Mouse (Mus musculus) frontal cortex, adult (tissue): ENCODE data around the gene Abcb6.

Experiments used
- ATAC-seq: cut with Nextera tagmentation; 2 replicates; pipeline ENCODE4 v1.9.2; 2017; ENCODE audit warnings: mild to moderate bottlenecking, moderate library complexity, mixed read lengths; ENCODE audit not compliant: low TSS enrichment

The Abcb6 gene

DNA sequence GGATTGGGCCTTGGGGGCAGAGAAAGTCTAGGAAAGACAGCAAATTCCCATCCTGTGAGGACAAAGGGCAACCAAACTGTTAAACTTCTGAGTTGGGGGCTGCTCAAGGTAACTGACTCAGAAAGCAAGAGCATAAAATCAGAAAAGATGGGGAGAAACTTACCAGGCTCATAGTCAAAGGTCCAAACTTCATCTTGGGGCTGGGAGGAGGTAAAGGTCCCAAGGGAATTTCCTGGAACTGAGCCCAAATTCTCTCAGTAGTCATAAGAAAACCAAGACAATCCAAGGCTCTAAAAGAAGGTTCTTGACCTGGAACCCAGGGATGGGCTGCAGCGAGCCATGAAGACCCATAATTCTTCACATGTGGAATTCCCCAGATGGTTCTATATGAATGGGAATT is 21.0 kb upstream of the Abcb6 start:
- ATAC-seq: no peak

DNA sequence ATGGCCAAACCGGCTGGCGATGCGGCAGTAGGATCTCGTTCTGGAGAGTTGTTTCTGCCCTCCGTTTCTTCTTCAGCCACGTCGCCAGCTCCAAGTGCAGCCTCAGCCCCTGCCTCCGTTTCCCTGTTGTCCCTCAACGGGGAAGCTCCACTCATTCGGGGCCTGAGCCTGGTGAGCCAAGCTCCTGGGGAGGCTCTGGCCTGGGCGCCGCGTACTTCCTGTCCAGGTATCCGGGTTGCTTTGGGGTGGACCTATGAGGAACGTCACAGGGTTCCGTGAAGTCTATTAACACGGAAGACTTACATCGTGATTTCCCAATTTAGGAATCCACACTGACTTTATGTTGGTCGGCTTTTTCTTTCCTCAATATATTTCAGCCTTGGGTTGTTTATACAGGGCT is 12.3 kb upstream of the Abcb6 start:
- peak; percentile 58 for ATAC-seq

DNA sequence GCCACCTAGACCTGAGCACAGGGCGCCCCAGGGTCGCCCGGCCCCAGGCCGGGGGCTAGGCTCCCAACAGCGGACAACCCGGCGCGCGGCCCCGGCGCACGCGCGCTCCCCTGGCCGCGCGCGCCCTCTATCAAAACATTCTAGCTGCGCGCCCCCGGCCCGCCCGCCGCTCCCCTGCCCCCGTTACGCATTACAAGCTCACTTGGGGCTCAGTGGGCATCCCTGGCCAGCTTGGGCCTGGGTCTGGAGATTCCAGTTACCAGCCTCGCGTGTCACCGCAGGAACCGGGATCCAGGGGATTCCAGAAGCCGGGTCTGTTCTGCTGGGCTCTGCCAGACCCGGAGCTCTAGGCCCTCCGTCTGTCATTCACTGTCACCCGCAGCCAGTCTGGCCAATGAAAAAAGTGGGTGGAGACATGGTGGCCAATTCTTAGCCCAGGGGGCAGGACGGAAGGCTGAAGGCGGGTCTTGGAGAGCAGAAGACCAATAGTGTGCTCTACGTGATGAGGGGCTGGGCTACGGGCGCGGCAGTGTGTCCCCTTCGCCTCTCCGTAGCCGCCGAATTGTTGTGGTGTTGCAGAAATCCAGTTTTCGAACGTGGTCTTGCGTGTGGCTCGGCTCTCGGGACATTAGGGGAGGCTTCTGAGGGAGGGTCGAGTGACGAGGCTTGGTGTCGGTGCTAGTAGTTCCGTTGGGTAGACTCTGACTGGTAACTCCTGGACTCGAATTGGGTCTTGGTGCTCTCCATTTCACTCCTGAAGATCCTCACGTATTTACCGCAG is 11.6 kb upstream of the Abcb6 start, which contains the start of the genes Ankzf1 and Atg9a:
Gene Ankzf1 (plus strand): TSS at position 530 of the 781 bp plus-strand sequence.
Gene Atg9a (minus strand): TSS at position 575 of the 781 bp plus-strand sequence.
- ATAC-seq: peak; percentile 98

- peak; percentile 5; the same call in 1 of the 2 replicates for ATAC-seq
Measured at GRCm38 (mm10) chr1:75191258-75191621, 11.0 kb upstream of the Abcb6 start.

DNA sequence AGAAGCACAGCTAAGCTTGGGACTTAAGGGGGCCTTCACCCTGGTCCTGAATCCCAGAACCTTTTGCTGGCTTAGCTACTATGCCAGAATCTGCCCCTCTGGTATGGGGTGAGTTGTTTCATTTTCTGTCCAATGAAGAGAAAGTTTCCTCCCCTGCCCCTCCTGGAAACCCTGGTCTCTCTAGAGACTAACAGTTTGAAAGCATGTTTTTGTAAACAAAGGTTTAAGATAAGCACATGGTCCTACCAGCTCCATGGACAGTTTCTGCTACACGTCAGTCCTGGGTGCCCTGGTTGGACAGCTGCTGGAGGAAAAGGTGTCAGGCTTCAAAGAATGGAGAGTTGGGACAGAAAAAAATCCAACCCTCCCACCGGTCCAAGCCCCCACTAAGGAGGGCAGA is 10.4 kb upstream of the Abcb6 start:
- ATAC-seq: no peak

DNA sequence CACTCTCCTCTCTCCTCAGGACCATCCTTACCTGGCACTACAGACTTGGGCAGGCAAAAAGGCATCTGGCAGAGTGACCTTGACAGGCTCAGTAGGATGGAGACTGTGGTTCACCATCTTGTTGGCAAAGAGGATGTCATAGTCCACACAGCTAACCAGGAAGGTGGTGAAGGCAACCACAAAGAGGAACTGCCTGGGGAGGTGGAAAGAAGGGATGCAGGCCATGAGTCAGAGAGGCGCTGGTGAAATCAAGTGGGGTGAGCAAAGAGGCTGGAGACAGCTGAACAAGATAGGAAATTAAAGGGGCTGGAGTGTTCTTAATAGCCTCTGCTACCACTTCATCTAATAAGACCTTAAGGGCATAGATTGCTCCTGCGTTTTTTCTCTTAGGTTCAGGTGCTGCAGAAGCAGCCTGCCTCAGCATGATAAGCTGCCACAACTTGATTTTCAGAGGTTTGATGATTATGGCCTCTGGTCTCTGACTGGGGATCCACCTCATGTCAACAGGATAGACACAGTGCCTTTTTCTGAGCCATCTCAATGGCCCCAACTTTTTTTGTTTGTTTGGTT is 7.8 kb upstream of the Abcb6 start:
- no peak for ATAC-seq

DNA sequence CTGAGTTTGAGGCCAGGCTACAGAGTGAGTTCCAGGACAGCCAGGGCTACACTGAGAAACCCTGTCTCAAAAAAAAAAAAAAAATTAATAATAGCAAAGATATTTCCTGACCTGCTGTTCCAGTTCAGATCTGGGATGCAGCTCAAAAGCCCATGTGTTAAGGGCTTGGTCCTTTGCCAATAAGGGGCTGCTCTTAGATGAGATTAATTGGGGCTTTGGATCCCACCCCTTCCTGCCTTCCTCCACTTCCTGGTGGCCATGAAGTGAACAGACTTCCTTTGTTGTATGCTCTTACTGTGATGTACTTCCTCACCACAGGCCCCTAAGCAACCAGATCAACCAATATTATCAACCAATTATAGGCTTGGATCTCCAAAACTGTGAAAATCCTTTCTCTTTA is 6.9 kb upstream of the Abcb6 start:
- no peak for ATAC-seq

- no peak for ATAC-seq
Measured at GRCm38 (mm10) chr1:75185495-75185894, 5.3 kb upstream of the Abcb6 start.

DNA sequence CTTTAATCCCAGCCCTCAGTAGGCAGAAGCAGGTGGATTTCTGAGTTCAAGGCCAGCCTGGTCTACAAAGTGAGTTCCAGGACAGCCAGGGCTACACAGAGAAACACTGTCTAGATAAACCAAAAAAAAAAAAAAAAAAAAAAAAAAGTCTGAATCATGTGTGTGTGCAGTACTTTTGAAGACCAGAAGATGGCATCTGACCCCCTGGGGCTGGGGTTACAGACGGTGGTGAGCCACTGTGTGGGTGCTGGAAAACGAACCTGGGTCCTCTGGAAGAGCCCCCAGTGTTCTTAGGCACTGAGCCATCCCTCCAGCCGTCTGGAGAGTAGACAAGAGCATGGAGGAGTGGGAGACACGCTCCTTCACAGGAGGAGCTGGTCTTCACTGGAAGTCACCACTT is 2.0 kb upstream of the Abcb6 start:
- ATAC-seq: no peak

DNA sequence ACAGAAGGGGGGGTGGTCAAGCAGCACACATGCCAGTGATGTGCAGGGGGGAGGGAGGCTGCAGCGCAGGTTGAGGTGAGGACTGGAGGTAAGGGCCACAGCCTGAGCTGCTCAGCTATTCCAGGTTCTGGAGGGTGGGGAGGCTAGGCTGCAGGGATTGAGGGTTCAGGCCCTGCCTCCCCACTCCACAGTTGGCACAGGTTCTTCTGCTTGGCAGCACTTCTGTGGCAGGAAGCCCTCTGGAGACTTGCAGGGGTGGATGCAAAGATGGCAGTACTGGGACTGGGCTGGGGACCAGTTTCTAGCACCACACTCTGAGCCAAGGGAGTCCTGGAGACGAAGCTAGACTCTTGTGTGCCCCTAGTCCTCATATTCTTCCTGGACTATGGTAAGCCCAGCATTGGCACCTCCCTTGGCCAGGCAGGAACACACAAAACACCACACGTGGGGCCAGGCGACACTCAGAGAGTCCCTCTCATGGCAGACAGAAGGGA is 1.2 kb upstream of the Abcb6 start:
- no peak for ATAC-seq

DNA sequence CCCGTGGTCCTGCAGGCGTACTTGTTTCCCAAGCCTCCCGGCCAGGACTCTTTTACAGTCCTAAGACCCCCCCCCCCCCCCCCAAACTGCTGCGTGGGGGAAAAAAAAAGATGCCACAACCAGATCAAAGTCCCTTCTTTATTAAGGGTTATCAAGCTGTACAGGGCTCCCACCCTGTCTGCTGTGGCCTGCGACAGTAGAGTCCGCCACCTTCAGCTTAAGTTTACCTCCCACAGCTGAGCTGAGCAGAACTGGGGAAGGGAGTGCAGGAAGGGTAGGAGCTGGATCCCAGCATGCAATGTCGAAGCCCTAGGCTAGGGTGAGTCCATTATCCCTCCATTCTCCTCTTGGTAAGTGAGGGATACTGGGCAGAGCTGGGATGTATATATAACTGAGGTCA is 549 bp upstream of the Abcb6 start:
- ATAC-seq: no peak

- peak; percentile 13; the same call in 1 of the 2 replicates for ATAC-seq
Measured at GRCm38 (mm10) chr1:75179334-75180104, 673 bp downstream of the Abcb6 start.

DNA sequence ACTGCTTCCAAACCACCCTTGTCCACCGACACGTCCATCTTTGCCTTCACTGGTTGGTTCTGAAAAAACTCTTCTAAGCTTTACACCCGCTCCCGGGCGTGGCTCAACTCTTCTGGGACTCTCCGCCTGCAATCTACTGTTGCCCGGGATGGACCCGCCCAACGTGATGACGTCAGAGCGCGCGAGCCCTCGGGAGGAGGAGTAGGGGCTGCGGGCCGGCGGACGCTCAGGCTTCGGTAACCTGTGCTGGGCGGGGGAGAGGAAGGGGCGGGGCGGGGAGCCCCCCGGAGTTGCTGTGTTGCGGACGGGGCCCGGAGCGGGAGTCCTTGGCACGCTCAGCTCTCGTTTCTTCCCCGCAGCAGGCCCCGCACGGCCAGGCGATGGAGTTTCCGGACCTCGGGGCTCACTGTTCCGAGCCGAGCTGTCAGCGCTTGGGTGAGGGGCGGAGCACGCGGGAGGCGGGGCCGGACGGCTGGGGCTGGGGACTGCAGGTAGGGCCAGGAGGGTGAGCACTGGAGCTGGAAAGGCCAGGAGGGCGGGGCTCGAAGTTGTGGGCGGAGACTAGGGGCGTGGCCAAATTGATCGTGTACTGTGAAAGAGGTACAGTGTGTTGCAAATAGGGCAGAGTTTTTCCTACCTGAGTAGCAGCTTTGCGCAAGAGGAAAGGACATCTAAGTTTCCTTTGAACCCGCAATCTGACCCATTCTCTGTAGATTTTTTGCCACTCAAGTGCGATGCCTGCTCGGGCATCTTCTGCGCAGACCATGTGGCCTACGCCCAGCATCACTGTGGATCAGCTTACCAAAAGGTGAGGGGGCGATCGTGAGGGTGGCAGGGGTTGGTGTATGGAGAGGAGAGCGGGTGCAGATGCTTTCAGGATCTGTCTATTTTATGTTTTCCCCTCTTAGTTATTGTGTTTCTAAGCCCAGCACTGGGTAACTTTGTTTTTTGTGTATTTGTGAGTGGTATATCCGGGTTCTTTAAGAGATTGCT is 11.4 kb downstream of the Abcb6 start, which contains the start of gene Zfand2b:
Gene Zfand2b (plus strand): TSS at position 175 of the 993 bp plus-strand sequence.
- ATAC-seq: peak; percentile 94

DNA sequence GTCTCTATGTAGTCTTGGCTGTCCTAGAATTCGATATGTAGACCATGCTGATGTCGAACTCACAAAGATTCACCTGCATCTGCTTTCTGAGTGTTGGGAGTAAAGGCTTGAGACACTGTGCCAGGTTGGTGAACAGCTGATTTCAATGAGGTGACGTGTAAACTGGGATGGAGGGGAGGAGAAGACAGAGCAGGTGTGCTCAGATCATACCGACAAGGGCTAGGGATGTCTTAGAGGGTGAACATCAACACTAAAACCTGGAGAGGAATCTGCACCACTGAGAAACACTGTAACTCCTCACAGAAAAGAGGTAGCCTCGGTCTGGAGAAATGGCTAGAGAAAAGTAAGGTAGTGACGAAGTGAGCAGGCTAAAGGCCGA is 12.1 kb downstream of the Abcb6 start:
- peak; percentile 22; the same call in 1 of the 2 replicates for ATAC-seq

GRCm38 (mm10) chr1:75160256-75160617 is 20.0 kb downstream of the Abcb6 start:
- ATAC-seq: no peak

DNA sequence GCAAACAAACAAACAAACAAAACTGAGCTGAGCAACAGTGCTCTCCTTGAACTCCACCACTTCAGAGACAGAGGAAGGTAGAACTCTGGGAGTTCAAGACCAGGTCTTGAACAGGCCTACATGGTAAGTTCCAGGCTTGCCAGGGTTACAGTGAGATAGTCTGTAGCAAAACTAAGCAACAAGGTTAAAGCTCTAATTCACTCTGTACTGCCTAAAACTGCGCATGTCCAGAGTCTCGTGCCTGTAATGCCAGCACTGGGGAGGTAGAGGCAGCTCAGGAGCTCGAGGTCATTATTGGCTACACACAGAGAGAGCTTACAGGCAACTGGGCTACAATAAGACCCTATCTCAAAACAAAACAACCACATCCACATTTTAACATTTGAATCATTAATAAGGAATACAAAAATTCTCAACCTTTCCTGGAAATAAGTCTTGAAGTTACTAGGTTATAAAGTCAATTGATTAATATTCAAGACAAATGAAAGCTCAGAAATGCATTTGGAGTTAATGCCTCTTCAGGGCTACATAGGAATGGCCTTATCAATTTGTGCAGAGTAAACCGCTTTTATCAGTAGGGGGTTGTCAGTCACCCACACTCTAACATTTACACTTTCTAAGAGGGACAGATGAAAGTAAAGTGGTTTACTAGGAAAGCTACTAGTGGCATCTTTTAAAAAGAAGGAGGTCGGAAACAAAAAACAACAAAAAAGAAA is 20.5 kb downstream of the Abcb6 start:
- no peak for ATAC-seq

DNA sequence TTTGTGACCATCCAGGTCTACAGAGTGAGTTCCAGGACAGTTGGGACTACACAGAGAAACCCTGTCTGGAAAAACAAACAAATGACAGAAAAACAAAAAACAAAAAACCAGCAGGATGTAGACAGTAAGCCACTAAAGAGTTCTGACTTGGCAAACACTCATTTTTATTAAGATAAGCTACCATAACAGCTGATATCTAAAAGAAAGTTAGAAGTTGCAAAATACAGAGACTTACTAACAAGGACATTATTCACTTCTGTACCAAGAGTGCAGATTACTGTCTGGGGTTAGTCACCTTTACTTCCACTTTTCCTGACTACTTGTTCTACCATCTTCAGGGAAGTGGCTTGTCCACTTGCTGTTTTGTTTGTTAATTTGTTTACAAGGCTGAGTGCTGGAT is 21.2 kb downstream of the Abcb6 start:
- ATAC-seq: no peak

- ATAC-seq: no peak
Measured at GRCm38 (mm10) chr1:75155837-75156236, 24.4 kb downstream of the Abcb6 start.

DNA sequence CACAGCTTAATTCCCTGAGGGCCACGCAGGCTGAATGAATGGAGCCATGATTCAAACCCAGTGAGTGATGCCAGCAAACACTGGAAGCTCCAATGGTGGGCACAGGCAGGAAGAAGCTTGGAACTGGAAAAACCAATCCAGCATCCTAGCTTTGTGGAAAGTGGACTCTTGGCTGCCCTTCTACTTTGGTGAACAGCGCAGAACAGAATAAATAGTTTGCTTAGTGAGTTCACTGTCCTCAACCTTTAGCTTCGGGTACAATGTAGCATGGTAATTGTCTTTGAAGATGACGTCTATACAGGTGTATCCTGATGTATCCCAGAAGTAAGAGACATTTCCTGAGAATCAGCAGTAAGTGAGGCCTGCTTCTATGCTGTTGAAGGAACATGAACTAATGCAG is 31.5 kb downstream of the Abcb6 start:
- no peak for ATAC-seq

DNA sequence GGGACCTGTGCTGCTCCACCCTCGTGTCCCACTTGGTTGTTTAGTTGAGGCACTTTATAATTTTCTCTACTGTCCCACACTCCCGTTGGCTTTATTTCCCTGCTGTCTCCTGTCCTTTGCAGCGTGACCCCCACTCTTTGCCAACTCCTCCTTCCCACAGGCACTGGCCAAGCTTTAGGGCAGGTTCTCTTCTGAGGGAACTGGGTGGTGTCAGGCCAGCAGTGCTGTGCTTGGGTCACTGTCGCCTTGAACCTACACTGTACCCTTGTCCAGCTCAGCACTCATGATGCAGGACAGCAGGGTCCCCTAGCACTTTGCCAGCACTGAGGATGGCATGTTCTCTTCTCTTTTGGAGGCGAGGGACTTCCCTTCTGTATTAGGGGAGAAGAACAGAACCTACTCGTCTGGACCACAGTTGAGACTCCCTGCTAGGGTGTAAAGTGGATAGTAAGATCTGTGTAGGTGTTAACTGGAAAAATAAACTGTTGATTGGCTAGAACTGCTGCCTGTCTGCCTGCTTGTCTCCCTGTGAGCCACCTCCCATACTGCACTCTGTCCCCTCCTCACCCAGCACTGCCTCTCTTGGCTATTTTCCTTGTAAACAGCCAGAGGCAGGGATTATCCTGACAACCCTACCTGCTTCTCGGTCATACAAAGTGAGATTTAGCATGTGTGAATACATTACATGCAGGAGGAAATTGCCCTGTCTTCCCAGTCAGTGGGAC is 32.6 kb downstream of the Abcb6 start:
- ATAC-seq: no peak
